Mouse (Mus musculus): ENCODE data around the gene Srsf10. TPM values are rescaled to one million over a fixed set of nuclear protein-coding genes. Genes with fewer than 3 reads are reported as not detected.
A peak's percentile ranks its signal among the peaks of the same experiment; 100 is the strongest.

Gene Srsf10
- polyA plus RNA-seq, 1 experiment from 2014 or later, result 84.2 TPM

DNA sequence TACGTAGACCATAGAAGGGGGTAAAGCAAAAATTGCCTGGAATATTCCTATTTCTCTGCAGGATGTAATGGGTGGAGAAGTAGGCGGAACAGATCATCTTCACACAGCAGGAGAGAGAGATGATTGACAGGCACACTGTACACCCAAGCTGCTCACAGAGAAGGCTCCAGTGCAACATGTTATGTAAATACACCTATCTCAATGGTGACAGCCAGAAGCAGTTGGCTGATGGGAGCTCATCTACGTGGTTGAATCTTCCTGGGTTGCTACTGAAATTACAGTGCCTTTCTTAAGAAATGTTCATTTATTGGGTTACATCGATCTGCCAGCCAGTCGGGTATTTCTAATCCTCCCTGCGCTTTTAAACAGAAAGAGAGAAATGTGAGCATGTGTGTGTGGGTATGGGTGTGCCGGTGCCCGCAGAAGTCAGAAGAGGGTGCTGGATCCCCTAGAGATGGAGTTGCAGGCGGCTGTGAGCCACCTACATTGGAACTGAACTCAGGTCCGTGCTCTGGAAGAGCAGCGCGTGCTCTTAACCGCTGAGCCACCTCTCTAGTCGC is 1.5 kb upstream of the Srsf10 start:
- no peak for ATAC-seq
- Histone ChIP-seq H3K27ac (ENCODE audit: low read depth, low read length) (no peak overlapping the region), H3K4me2 (replicated peaks; ENCODE audit: low read depth) (no peak overlapping the region), H3K9me3 (ENCODE audit: control insufficient read depth) (no peaks in the 10 kb centered on the region), H3K27me3 (replicated peaks; ENCODE audit: control insufficient read depth, insufficient read depth, low read length) (no peaks in the 10 kb centered on the region), H3K4me3 (ENCODE audit: low read depth, low read length) (no peak overlapping the region), H3K9ac (ENCODE audit: low read depth, low read length) (no peak overlapping the region), H3K4me1 (replicated peaks; ENCODE audit: control insufficient read depth, insufficient read depth, low read length) (no peaks in the 10 kb centered on the region; the same call in 1 of the 2 replicates), H3K36me3 (ENCODE audit: control insufficient read depth, insufficient read depth) (no peaks in the 10 kb centered on the region)
- no peak for TF ChIP-seq CTCF (IDR thresholded peaks at IDR 0.05; ENCODE audit: low read depth)
- 88% methylated on average over 14 of the region's 14 CpGs for WGBS

GRCm38 (mm10) chr4:135854630-135855029 is 917 bp upstream of the Srsf10 start:
- Histone ChIP-seq H3K4me3 (ENCODE audit: low read depth, low read length) (0 out of 2 replicates have a peak overlapping the region, but pooled peaks have one; percentile 94), H3K9ac (ENCODE audit: low read depth, low read length) (no peak overlapping the region), H3K4me1 (replicated peaks; ENCODE audit: control insufficient read depth, insufficient read depth, low read length) (no peaks in the 10 kb centered on the region; the same call in 1 of the 2 replicates), H3K27me3 (replicated peaks; ENCODE audit: control insufficient read depth, insufficient read depth, low read length) (no peaks in the 10 kb centered on the region), H3K36me3 (ENCODE audit: control insufficient read depth, insufficient read depth) (peaks cover 3% of the 10 kb centered on the region; the same call in 1 of the 2 replicates), H3K4me2 (replicated peaks; ENCODE audit: low read depth) (peak overlapping the region; percentile 84; the same call in 1 of the 2 replicates), H3K27ac (ENCODE audit: low read depth, low read length) (no peak overlapping the region), H3K9me3 (ENCODE audit: control insufficient read depth) (no peaks in the 10 kb centered on the region)
- ATAC-seq, result no peak
- no peak for TF ChIP-seq CTCF (IDR thresholded peaks at IDR 0.05; ENCODE audit: low read depth)
- 70% methylated on average over 11 of the region's 11 CpGs for WGBS

GRCm38 (mm10) chr4:135855080-135855479 is 467 bp upstream of the Srsf10 start:
- Histone ChIP-seq H3K4me2 (replicated peaks; ENCODE audit: low read depth) (peak overlapping the region; percentile 84), H3K36me3 (ENCODE audit: control insufficient read depth, insufficient read depth) (peaks cover 4% of the 10 kb centered on the region; the same call in 1 of the 2 replicates), H3K4me3 (ENCODE audit: low read depth, low read length) (peak overlapping the region; percentile 94), H3K27ac (ENCODE audit: low read depth, low read length) (peak overlapping the region; percentile 98), H3K4me1 (replicated peaks; ENCODE audit: control insufficient read depth, insufficient read depth, low read length) (no peaks in the 10 kb centered on the region; the same call in 1 of the 2 replicates), H3K27me3 (replicated peaks; ENCODE audit: control insufficient read depth, insufficient read depth, low read length) (no peaks in the 10 kb centered on the region), H3K9me3 (ENCODE audit: control insufficient read depth) (no peaks in the 10 kb centered on the region), H3K9ac (ENCODE audit: low read depth, low read length) (peak overlapping the region; percentile 87)
- no peak for ATAC-seq
- WGBS, result 4% methylated on average over 6 of the region's 6 CpGs
- peak; percentile 41; the same call in 1 of the 2 replicates for TF ChIP-seq CTCF (IDR thresholded peaks at IDR 0.05; ENCODE audit: low read depth)

- Histone ChIP-seq H3K9me3 (ENCODE audit: control insufficient read depth) (no peaks in the 10 kb centered on the region), H3K4me1 (replicated peaks; ENCODE audit: control insufficient read depth, insufficient read depth, low read length) (peaks cover 4% of the 10 kb centered on the region; the same call in 1 of the 2 replicates), H3K27me3 (replicated peaks; ENCODE audit: control insufficient read depth, insufficient read depth, low read length) (no peaks in the 10 kb centered on the region), H3K4me3 (ENCODE audit: low read depth, low read length) (peak overlapping the region; percentile 94), H3K9ac (ENCODE audit: low read depth, low read length) (peak overlapping the region; percentile 87), H3K36me3 (ENCODE audit: control insufficient read depth, insufficient read depth) (peaks cover 4% of the 10 kb centered on the region; the same call in 1 of the 2 replicates), H3K27ac (ENCODE audit: low read depth, low read length) (peak overlapping the region; percentile 98), H3K4me2 (replicated peaks; ENCODE audit: low read depth) (peak overlapping the region; percentile 74)
- peak; percentile 76 for ATAC-seq
- WGBS, result under 1% methylated on average over 91 of the region's 91 CpGs
- no peak for TF ChIP-seq CTCF (IDR thresholded peaks at IDR 0.05; ENCODE audit: low read depth)
These were observed 910 bp downstream of the Srsf10 start for GRCm38 (mm10) chr4:135856223-135857091.

DNA sequence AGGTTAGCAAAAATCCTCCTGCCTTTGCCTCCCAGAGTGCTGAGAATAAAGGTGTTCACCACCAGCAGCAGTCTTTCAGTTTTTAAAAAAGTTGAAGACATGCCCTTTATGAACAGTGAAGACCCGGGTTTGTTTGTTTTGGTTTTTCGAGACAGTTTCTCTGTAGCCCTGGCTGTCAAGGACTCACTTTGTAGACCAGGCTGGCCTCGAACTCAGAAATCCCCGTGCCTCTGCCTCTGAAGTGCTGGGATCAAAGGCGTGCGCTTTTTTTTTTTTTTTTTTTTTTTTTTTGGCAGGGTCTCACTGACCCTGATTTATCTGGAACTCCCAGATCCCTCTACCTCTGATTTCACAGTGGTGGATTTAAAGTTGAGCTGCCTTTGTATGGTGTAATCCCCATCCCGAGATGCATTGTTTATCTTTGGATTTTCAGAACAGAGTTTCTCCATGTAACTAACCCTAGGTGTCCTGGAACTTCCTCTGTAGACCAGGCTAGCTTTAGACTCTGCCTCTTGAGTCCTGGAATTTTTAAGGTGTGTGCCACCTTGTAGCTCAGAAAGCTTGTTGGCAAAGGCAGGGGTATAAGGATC is 2.1 kb downstream of the Srsf10 start:
- H3K27ac ChIP-seq (ENCODE audit: low read depth, low read length), result no peak overlapping the region
- 4% methylated on average over 7 of the region's 7 CpGs for WGBS
- peaks cover 4% of the 10 kb centered on the region; the same call in 1 of the 2 replicates for H3K36me3 ChIP-seq (ENCODE audit: control insufficient read depth, insufficient read depth)
- peak overlapping the region; percentile 74 for H3K4me2 ChIP-seq (replicated peaks; ENCODE audit: low read depth)
- TF ChIP-seq CTCF (IDR thresholded peaks at IDR 0.05; ENCODE audit: low read depth), result no peak
- H3K9me3 ChIP-seq (ENCODE audit: control insufficient read depth), result no peaks in the 10 kb centered on the region
- no peaks in the 10 kb centered on the region for H3K27me3 ChIP-seq (replicated peaks; ENCODE audit: control insufficient read depth, insufficient read depth, low read length)
- H3K4me1 ChIP-seq (replicated peaks; ENCODE audit: control insufficient read depth, insufficient read depth, low read length), result peaks cover 4% of the 10 kb centered on the region; the same call in 1 of the 2 replicates
- ATAC-seq, result no peak
- H3K9ac ChIP-seq (ENCODE audit: low read depth, low read length), result 0 out of 2 replicates have a peak overlapping the region, but pooled peaks have one; percentile 2
- peak overlapping the region; percentile 94 for H3K4me3 ChIP-seq (ENCODE audit: low read depth, low read length)

GRCm38 (mm10) chr4:135868996-135869395 is 13.4 kb downstream of the Srsf10 start:
- H3K4me2 ChIP-seq (replicated peaks; ENCODE audit: low read depth), result no peak overlapping the region
- TF ChIP-seq CTCF (IDR thresholded peaks at IDR 0.05; ENCODE audit: low read depth), result no peak
- no peak overlapping the region for H3K27ac ChIP-seq (ENCODE audit: low read depth, low read length)
- WGBS, result 54% methylated on average over 2 of the region's 2 CpGs
- no peaks in the 10 kb centered on the region for H3K9me3 ChIP-seq (ENCODE audit: control insufficient read depth)
- ATAC-seq, result no peak
- peaks cover 24% of the 10 kb centered on the region for H3K36me3 ChIP-seq (ENCODE audit: control insufficient read depth, insufficient read depth)
- no peak overlapping the region for H3K4me3 ChIP-seq (ENCODE audit: low read depth, low read length)
- no peak overlapping the region for H3K9ac ChIP-seq (ENCODE audit: low read depth, low read length)
- H3K4me1 ChIP-seq (replicated peaks; ENCODE audit: control insufficient read depth, insufficient read depth, low read length), result peaks cover 4% of the 10 kb centered on the region; the same call in 1 of the 2 replicates
- no peaks in the 10 kb centered on the region for H3K27me3 ChIP-seq (replicated peaks; ENCODE audit: control insufficient read depth, insufficient read depth, low read length)

All from intestine, postnatal 0 days (tissue).